Mouse (Mus musculus) embryonic facial prominence, embryonic 13.5 days (tissue): Measurements from ENCODE around the gene Procr. TPM values are rescaled to one million over a fixed set of nuclear protein-coding genes. Genes with fewer than 3 reads are reported as not detected.
A peak's percentile ranks its signal among the peaks of the same experiment; 100 is the strongest.

Experiments used
- ATAC-seq: fragments of 200-750 bp; cut with Nextera tagmentation; 2 replicates; pipeline ENCODE4 v1.8.0; 2017; ENCODE audit warnings: low read depth; ENCODE audit not compliant: insufficient number of reproducible peaks, insufficient read depth, low FRiP score, low TSS enrichment
- H3K27ac ChIP-seq: fragments of 300-500 bp; sonication (generic); 2 replicates; pipeline ENCODE4 v1.5.1; 2015; ENCODE audit warnings: moderate library complexity, mild to moderate bottlenecking, inconsistent platforms
- H3K27me3 ChIP-seq: fragments of 300-500 bp; sonication (generic); 2 replicates; pipeline ENCODE4 v1.6.1; 2015; ENCODE audit warnings: mild to moderate bottlenecking, inconsistent platforms
- H3K36me3 ChIP-seq: fragments of 300-500 bp; sonication (generic); 2 replicates; pipeline ENCODE4 v1.6.1; 2015; ENCODE audit warnings: mild to moderate bottlenecking, inconsistent platforms
- H3K4me1 ChIP-seq: fragments of 300-500 bp; sonication (generic); 2 replicates; pipeline ENCODE4 v1.6.1; 2015; ENCODE audit warnings: inconsistent platforms
- H3K4me2 ChIP-seq: fragments of 300-500 bp; sonication (generic); 2 replicates; pipeline ENCODE4 v1.6.1; 2015; ENCODE audit warnings: moderate library complexity, mild to moderate bottlenecking, inconsistent platforms
- H3K4me3 ChIP-seq: fragments of 300-500 bp; sonication (generic); 2 replicates; pipeline ENCODE4 v1.5.1; 2015; ENCODE audit warnings: mild to moderate bottlenecking, inconsistent platforms
- H3K9ac ChIP-seq: fragments of 300-500 bp; sonication (generic); 2 replicates; pipeline ENCODE4 v1.6.1; 2015; ENCODE audit warnings: mild to moderate bottlenecking, inconsistent platforms
- H3K9me3 ChIP-seq: fragments of 300-500 bp; sonication (generic); 2 replicates; pipeline ENCODE4 v1.6.1; 2016; ENCODE audit warnings: inconsistent platforms
- WGBS: fragments of 180-500 bp; shearing (Covaris S2); methylation state at CpG from one replicate; pipeline ENCODE4 v1.1.7; 2015; ENCODE audit warnings: mixed read lengths; 5-methylcytosine and 5-hydroxymethylcytosine counted together
- polyA plus RNA-seq: library from polyadenylated mRNA; unstranded; fragments of >200 nt; fragmentation: Nextera tagmentation; extraction: Ambion mirVana; gene quantifications from 2 replicates; pipeline ENCODE4 v1.2.1, GENCODE M21; 2015

The Procr gene
- 4.9 and 7.0 TPM in 2 replicates for polyA plus RNA-seq

GRCm38 (mm10) chr2:155751014-155751786 lies at the start of gene Procr:
Procr (plus strand) TSS chr2:155751117.
- Histone ChIP-seq H3K4me3 (peak within 1 kb of the TSS; percentile 46), H3K9me3 (no peaks in the 10 kb centered on the region), H3K27ac (no peak within 1 kb of the TSS), H3K4me1 (peaks cover 7% of the 10 kb centered on the region; the same call in 1 of the 2 replicates), H3K36me3 (no peaks in the 10 kb centered on the region), H3K4me2 (peak within 1 kb of the TSS; percentile 78), H3K27me3 (peaks cover 8% of the 10 kb centered on the region; the same call in 1 of the 2 replicates), H3K9ac (peak within 1 kb of the TSS; percentile 67)
- no peak for ATAC-seq
- WGBS, result 2% methylated on average over 25 of the region's 25 CpGs

- Histone ChIP-seq H3K27ac (no peak overlapping the region), H3K4me2 (no peak overlapping the region), H3K9me3 (no peaks in the 10 kb centered on the region), H3K27me3 (no peaks in the 10 kb centered on the region), H3K4me3 (no peak overlapping the region), H3K4me1 (no peaks in the 10 kb centered on the region), H3K36me3 (peaks cover 38% of the 10 kb centered on the region), H3K9ac (no peak overlapping the region)
- WGBS, result 86% methylated on average over 19 of the region's 19 CpGs
- ATAC-seq, result no peak
These were observed 49.5 kb upstream of the Procr start for GRCm38 (mm10) chr2:155701399-155701919.

GRCm38 (mm10) chr2:155703630-155704029 lies 47.3 kb upstream of the Procr start:
- H3K4me3 ChIP-seq, result no peak overlapping the region
- peaks cover 44% of the 10 kb centered on the region for H3K36me3 ChIP-seq
- H3K9me3 ChIP-seq, result no peaks in the 10 kb centered on the region
- no peak overlapping the region for H3K9ac ChIP-seq
- no peak overlapping the region for H3K27ac ChIP-seq
- no peak overlapping the region for H3K4me2 ChIP-seq
- no peaks in the 10 kb centered on the region for H3K27me3 ChIP-seq
- 60% methylated on average over 4 of the region's 4 CpGs for WGBS
- no peak for ATAC-seq
- no peaks in the 10 kb centered on the region for H3K4me1 ChIP-seq

- Histone ChIP-seq H3K9ac (no peak overlapping the region), H3K27me3 (no peaks in the 10 kb centered on the region), H3K27ac (no peak overlapping the region), H3K4me2 (no peak overlapping the region), H3K4me1 (no peaks in the 10 kb centered on the region), H3K4me3 (no peak overlapping the region), H3K9me3 (no peaks in the 10 kb centered on the region), H3K36me3 (peaks cover 62% of the 10 kb centered on the region)
- ATAC-seq, result no peak
- 82% methylated on average over 4 of the region's 4 CpGs for WGBS
These were observed 43.7 kb upstream of the Procr start for GRCm38 (mm10) chr2:155707251-155707650.

GRCm38 (mm10) chr2:155710557-155710956 lies 40.4 kb upstream of the Procr start:
- Histone ChIP-seq H3K9me3 (no peaks in the 10 kb centered on the region), H3K27me3 (no peaks in the 10 kb centered on the region), H3K4me1 (no peaks in the 10 kb centered on the region), H3K27ac (no peak overlapping the region), H3K4me2 (no peak overlapping the region), H3K9ac (0 out of 2 replicates have a peak overlapping the region, but pooled peaks have one; percentile 2), H3K4me3 (no peak overlapping the region), H3K36me3 (peaks cover 68% of the 10 kb centered on the region)
- WGBS, result 85% methylated on average over 11 of the region's 11 CpGs
- no peak for ATAC-seq

- H3K4me3 ChIP-seq, result no peak overlapping the region
- H3K36me3 ChIP-seq, result peaks cover 59% of the 10 kb centered on the region
- WGBS, result 86% methylated on average over 12 of the region's 12 CpGs
- no peaks in the 10 kb centered on the region for H3K4me1 ChIP-seq
- ATAC-seq, result no peak
- no peak overlapping the region for H3K27ac ChIP-seq
- H3K27me3 ChIP-seq, result no peaks in the 10 kb centered on the region
- no peak overlapping the region for H3K9ac ChIP-seq
- H3K9me3 ChIP-seq, result no peaks in the 10 kb centered on the region
- H3K4me2 ChIP-seq, result no peak overlapping the region
These were observed 33.6 kb upstream of the Procr start for GRCm38 (mm10) chr2:155717082-155717990.

GRCm38 (mm10) chr2:155720585-155720984 lies 30.3 kb upstream of the Procr start:
- Histone ChIP-seq H3K4me3 (no peak overlapping the region), H3K27ac (no peak overlapping the region), H3K27me3 (no peaks in the 10 kb centered on the region), H3K9ac (no peak overlapping the region), H3K9me3 (no peaks in the 10 kb centered on the region), H3K36me3 (peaks cover 41% of the 10 kb centered on the region), H3K4me2 (no peak overlapping the region), H3K4me1 (no peaks in the 10 kb centered on the region)
- WGBS, result 79% methylated on average over 5 of the region's 5 CpGs
- ATAC-seq, result no peak

GRCm38 (mm10) chr2:155724036-155724435 lies 26.9 kb upstream of the Procr start:
- 81% methylated on average over 5 of the region's 5 CpGs for WGBS
- no peak for ATAC-seq
- H3K4me2 ChIP-seq, result no peak overlapping the region
- H3K27me3 ChIP-seq, result no peaks in the 10 kb centered on the region
- H3K4me1 ChIP-seq, result peaks cover 9% of the 10 kb centered on the region
- no peak overlapping the region for H3K27ac ChIP-seq
- H3K9ac ChIP-seq, result no peak overlapping the region
- H3K9me3 ChIP-seq, result no peaks in the 10 kb centered on the region
- H3K4me3 ChIP-seq, result no peak overlapping the region
- H3K36me3 ChIP-seq, result 0 out of 2 replicates have a peak, but pooled peaks cover 22% of the 10 kb centered on the region

GRCm38 (mm10) chr2:155724526-155724925 lies 26.4 kb upstream of the Procr start:
- ATAC-seq, result no peak
- WGBS, result 85% methylated on average over 6 of the region's 6 CpGs

GRCm38 (mm10) chr2:155726302-155726701 lies 24.6 kb upstream of the Procr start:
- no peak for ATAC-seq
- Histone ChIP-seq H3K4me1 (peaks cover 9% of the 10 kb centered on the region), H3K27me3 (no peaks in the 10 kb centered on the region), H3K4me2 (no peak overlapping the region), H3K9me3 (no peaks in the 10 kb centered on the region), H3K4me3 (no peak overlapping the region), H3K36me3 (0 out of 2 replicates have a peak, but pooled peaks cover 16% of the 10 kb centered on the region), H3K27ac (no peak overlapping the region), H3K9ac (no peak overlapping the region)
- WGBS, result 91% methylated on average over 7 of the region's 7 CpGs

More at GRCm38 (mm10) chr2:155724526-155724925, 26.4 kb upstream of the Procr start:
- no peak overlapping the region for H3K4me3 ChIP-seq
- no peak overlapping the region for H3K9ac ChIP-seq
- H3K27me3 ChIP-seq, result no peaks in the 10 kb centered on the region
- H3K4me1 ChIP-seq, result peaks cover 9% of the 10 kb centered on the region
- no peak overlapping the region for H3K4me2 ChIP-seq
- H3K9me3 ChIP-seq, result no peaks in the 10 kb centered on the region
- H3K36me3 ChIP-seq, result 0 out of 2 replicates have a peak, but pooled peaks cover 17% of the 10 kb centered on the region
- H3K27ac ChIP-seq, result no peak overlapping the region

GRCm38 (mm10) chr2:155727764-155728395 lies 23.0 kb upstream of the Procr start:
- Histone ChIP-seq H3K27ac (no peak overlapping the region), H3K4me3 (no peak overlapping the region), H3K9me3 (no peaks in the 10 kb centered on the region), H3K9ac (no peak overlapping the region), H3K27me3 (no peaks in the 10 kb centered on the region), H3K4me1 (peaks cover 9% of the 10 kb centered on the region), H3K36me3 (0 out of 2 replicates have a peak, but pooled peaks cover 3% of the 10 kb centered on the region), H3K4me2 (peak overlapping the region; percentile 92; the same call in 1 of the 2 replicates)
- no peak for ATAC-seq
- WGBS, result 76% methylated on average over 7 of the region's 7 CpGs
